Mouse (Mus musculus): ENCODE data around the gene Slc22a26.
"Not testable (repeated sequence)": the region's sequence is repeated elsewhere in the genome, so short reads cannot be mapped to it uniquely, and the experiment has no call there.

Slc22a26 gene

DNA sequence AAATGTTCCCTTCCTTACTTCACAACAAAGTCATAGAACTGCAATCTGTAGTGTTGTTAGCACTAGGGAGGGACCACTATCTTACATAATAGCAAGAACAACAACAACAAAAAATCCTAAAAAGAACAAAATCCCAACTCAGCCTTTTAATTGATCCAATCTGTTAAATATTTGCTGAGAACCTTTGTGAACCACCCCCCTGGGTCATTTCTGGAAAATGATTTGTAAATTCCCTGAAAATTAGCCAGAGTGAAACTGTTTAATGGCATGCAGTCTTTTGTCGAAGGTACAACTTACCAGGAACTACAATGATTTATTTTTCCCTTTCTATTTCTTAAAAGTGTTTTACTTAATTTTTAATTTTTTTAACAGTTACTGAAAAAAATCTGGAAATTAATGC is at the start of gene Slc22a26:
Gene Slc22a26 (minus strand): TSS at position 97 of the 400 bp plus-strand sequence.
- no peak for DNase-seq

DNA sequence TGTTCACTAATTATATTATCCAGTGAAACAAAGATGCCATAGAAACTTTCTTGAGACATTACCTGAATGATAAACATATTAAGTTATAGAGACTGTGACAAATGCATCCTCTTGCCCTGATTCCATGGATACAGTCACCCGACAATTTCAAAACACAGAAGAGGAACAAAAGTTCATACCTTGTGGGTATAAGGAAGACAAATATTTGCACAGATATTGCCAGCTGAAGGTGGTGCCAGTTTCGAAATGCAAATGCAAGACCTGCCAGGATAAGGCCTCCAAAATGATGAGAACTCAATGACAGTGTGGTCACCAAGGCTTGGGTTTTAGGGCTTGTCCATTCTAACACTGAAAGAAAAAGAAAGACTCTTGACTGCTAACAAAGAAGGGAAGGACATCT is 27.4 kb upstream of the Slc22a26 start:
- no peak for DNase-seq

DNA sequence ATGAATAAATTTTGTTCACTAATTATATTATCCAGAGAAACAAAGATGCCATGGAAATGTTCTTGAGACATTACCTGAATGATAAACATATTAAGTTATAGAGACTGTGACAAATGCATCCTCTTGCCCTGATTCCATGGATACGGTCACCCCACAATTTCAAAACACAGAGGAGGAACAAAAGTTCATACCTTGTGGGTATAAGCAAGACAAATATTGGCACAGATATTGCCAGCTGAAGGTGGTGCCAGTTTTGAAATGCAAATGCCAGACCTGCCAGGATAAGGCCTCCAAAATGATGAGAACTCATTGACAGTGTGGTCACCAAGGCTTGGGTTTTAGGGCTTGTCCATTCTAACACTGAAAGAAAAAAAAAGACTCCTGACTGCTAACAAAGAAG is 11.9 kb downstream of the Slc22a26 start:
- DNase-seq: no peak

GRCm38 (mm10) chr19:7775306-7775705 is 27.2 kb downstream of the Slc22a26 start:
- DNase-seq: no peak

- DNase-seq: no peak
These were observed 36.3 kb downstream of the Slc22a26 start for GRCm38 (mm10) chr19:7766124-7766523.

- DNase-seq: no peak
These were observed 36.9 kb downstream of the Slc22a26 start for GRCm38 (mm10) chr19:7765599-7765998.

DNA sequence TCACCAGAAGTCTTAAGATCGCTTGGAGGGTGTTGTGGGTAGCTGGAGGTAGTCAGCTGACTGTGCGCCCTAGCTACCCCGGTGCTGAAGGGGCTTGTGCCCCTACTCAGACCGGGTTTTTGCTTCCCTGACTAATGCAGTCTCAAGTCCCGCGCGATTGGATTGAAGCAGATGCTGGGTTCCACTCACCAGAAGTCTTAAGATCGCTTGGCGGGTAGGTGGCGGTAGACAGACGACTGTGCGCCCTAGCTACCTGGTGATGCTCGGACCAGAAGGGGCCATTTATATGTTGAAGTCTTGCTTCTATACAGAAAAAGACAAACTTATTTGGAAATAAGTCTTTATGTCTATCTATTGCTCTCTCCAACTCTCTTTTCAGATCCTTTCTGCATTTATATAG is 49.1 kb downstream of the Slc22a26 start:
- not testable (repeated sequence) for DNase-seq

All from cerebellum, postnatal 10 days (tissue).